Mouse (Mus musculus) kidney, embryonic 14.5 days (tissue): Measurements from ENCODE around the gene Depdc1b. TPM values are rescaled to one million over a fixed set of nuclear protein-coding genes. Genes with fewer than 3 reads are reported as not detected.

Source experiments
- ATAC-seq: fragments of 200-750 bp; cut with Nextera tagmentation; 2 replicates; pipeline ENCODE4 v1.8.0; 2017; ENCODE audit warnings: moderate number of reproducible peaks, mild to moderate bottlenecking, moderate TSS enrichment, moderate library complexity; ENCODE audit not compliant: low FRiP score, low TSS enrichment
- H3K27ac ChIP-seq: fragments of 300-500 bp; sonication (generic); 2 replicates; pipeline ENCODE4 v1.5.1; 2014; ENCODE audit warnings: low read depth, mild to moderate bottlenecking, low read length, moderate library complexity, mixed read lengths
- H3K27me3 ChIP-seq: fragments of 300-500 bp; sonication (generic); 2 replicates; pipeline ENCODE4 v1.6.1; 2014; ENCODE audit warnings: mild to moderate bottlenecking, low read length; ENCODE audit not compliant: control insufficient read depth, insufficient read depth
- H3K36me3 ChIP-seq: fragments of 300-500 bp; sonication (generic); 2 replicates; pipeline ENCODE4 v1.6.1; 2014; ENCODE audit warnings: low read length, mixed read lengths; ENCODE audit not compliant: control insufficient read depth, insufficient read depth
- H3K4me1 ChIP-seq: fragments of 300-500 bp; sonication (generic); 2 replicates; pipeline ENCODE4 v1.6.1; 2014; ENCODE audit warnings: low read length, mixed read lengths; ENCODE audit not compliant: control insufficient read depth, insufficient read depth
- H3K4me2 ChIP-seq: fragments of 300-500 bp; sonication (generic); replicated peaks from 2 replicates; pipeline ENCODE4 v1.6.1; 2014; ENCODE audit warnings: low read depth, mild to moderate bottlenecking, low read length
- H3K4me3 ChIP-seq: fragments of 300-500 bp; sonication (generic); 2 replicates; pipeline ENCODE4 v1.5.1; 2014; ENCODE audit warnings: mild to moderate bottlenecking, low read length
- H3K9ac ChIP-seq: fragments of 300-500 bp; sonication (generic); 2 replicates; pipeline ENCODE4 v1.6.1; 2014; ENCODE audit warnings: low read depth, mild to moderate bottlenecking, low read length, moderate library complexity
- H3K9me3 ChIP-seq: fragments of 300-500 bp; sonication (generic); 2 replicates; pipeline ENCODE4 v1.6.1; 2016; ENCODE audit warnings: low read length; ENCODE audit not compliant: control insufficient read depth
- WGBS: fragments of 180-500 bp; shearing (Covaris S2); extraction: QIAGEN DNeasy Blood & Tissue Kit; methylation state at CpG from one replicate; pipeline ENCODE4 v1.1.7; 2014; 5-methylcytosine and 5-hydroxymethylcytosine counted together
- polyA plus RNA-seq: library from polyadenylated mRNA; unstranded; fragments of >200 nt; fragmentation: Nextera tagmentation; extraction: Ambion mirVana; gene quantifications from 2 replicates; pipeline ENCODE4 v1.2.1, GENCODE M21; 2014

Gene Depdc1b
- polyA plus RNA-seq, 1 experiment from 2014 or later = 14.4 TPM

DNA sequence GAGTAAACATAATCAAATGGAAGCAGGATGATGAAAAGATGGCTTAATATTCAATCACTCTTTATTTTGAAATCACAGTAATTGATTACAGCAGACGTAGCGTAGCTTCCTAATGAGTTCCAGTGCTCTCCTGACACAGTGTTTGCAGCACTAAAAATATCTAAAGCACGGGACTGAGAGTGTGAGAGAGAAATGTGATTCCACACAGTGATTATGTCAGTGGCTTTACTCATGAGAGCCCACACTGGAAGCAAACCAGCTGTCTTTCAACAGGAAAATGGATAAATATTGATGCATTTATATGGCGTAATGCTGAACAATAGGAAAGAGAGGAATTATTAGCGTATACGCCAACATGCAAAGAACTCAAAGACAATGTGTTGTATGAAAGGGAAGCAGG, 37.5 kb upstream of the Depdc1b start:
- H3K27ac ChIP-seq = no peak overlapping the region
- no peak overlapping the region for H3K9ac ChIP-seq
- no peak overlapping the region for H3K4me3 ChIP-seq
- no peaks in the 10 kb centered on the region for H3K4me1 ChIP-seq
- H3K9me3 ChIP-seq = no peaks in the 10 kb centered on the region
- H3K36me3 ChIP-seq = no peaks in the 10 kb centered on the region
- no peaks in the 10 kb centered on the region for H3K27me3 ChIP-seq
- WGBS = 71% methylated on average over 6 of the region's 6 CpGs
- no peak for ATAC-seq
- H3K4me2 ChIP-seq = no peak overlapping the region

DNA sequence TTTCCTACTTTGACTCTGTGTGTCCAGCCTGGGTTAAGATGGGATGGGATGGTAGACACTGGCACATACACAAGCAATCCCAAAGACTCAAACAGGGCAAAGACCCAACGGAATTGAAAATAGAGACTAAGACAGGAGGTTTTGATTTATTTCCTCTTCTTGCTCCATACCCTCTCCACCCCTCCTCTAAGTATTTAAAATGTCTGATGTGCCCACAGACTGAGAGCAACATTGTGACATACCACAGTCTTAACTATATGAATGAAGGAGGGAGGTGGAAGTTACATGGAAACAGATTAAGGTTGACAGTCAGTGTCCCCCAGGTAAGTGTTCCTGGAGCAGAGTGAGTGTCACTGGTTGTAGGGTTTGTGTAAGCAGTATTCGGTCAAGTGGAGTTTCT, 31.8 kb upstream of the Depdc1b start:
- Histone ChIP-seq H3K9me3 (no peaks in the 10 kb centered on the region), H3K4me1 (no peaks in the 10 kb centered on the region), H3K4me3 (no peak overlapping the region), H3K36me3 (no peaks in the 10 kb centered on the region), H3K9ac (no peak overlapping the region), H3K4me2 (no peak overlapping the region), H3K27me3 (no peaks in the 10 kb centered on the region), H3K27ac (no peak overlapping the region)
- no peak for ATAC-seq
- WGBS = 83% methylated on average over 2 of the region's 2 CpGs

DNA sequence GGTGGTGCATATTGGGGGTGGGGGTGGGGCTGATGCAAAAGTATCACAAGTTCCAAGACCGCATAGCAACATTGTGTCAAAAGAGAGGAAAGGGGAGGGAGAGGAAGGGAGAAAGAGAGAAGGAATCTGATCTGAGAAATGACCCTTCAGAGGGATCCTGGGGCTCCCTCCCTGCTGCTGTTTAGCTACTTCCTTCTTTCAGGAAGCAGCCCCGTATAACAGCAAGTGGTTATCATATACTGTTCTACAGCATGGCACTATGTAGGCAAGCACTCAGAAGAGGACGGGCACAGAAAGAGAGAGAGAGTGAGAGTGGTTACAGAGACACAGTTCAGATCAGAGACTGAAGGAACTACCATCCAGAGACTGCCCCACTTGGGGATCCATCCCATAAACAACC, 28.2 kb upstream of the Depdc1b start:
- Histone ChIP-seq H3K27ac (no peak overlapping the region), H3K27me3 (no peaks in the 10 kb centered on the region), H3K4me3 (no peak overlapping the region), H3K9me3 (no peaks in the 10 kb centered on the region), H3K36me3 (no peaks in the 10 kb centered on the region), H3K4me2 (no peak overlapping the region), H3K9ac (no peak overlapping the region), H3K4me1 (no peaks in the 10 kb centered on the region)
- 55% methylated on average over 3 of the region's 3 CpGs for WGBS
- no peak for ATAC-seq

DNA sequence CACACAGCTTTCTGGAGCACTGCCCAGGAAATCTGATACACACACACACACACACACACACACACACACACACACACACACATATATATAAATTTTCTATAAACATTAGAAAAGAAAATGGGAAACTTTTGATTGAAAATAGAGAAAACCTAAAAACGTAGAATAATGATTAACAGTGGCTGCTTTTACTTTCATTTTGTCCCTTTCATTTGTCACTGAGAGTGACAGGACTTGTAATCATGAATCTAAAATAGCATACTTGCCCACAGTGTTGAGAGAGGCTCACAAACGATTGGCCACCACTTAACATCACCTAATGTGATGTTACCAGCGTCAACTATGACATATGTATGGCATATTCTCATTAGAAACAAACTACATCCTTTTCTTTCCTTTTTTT, 26.7 kb upstream of the Depdc1b start:
- no peaks in the 10 kb centered on the region for H3K9me3 ChIP-seq
- H3K4me3 ChIP-seq = no peak overlapping the region
- no peaks in the 10 kb centered on the region for H3K36me3 ChIP-seq
- H3K27me3 ChIP-seq = no peaks in the 10 kb centered on the region
- no peak overlapping the region for H3K27ac ChIP-seq
- no peaks in the 10 kb centered on the region for H3K4me1 ChIP-seq
- WGBS = 86% methylated on average over 3 of the region's 3 CpGs
- no peak overlapping the region for H3K9ac ChIP-seq
- H3K4me2 ChIP-seq = no peak overlapping the region
- no peak for ATAC-seq

DNA sequence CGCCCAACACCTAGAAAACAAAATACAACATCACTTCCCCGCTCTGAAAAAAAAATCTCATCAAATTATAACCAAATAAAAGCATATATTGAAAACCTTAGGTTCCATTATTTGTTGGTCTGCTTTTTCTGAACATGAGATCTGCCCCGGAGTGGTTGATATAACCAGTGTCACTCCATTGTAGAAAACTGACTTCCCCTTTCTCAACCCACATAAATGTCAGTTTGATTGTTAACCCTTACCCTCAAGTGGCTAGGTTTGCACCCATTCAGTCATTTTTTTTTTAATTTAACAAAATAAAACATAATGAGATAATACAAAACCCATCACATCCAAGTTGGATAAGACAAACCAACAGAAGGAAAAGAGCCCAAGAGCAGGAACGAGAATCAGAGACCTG, 25.8 kb upstream of the Depdc1b start:
- no peak overlapping the region for H3K4me3 ChIP-seq
- H3K4me2 ChIP-seq = no peak overlapping the region
- WGBS = 84% methylated on average over 4 of the region's 4 CpGs
- H3K4me1 ChIP-seq = no peaks in the 10 kb centered on the region
- no peaks in the 10 kb centered on the region for H3K27me3 ChIP-seq
- H3K27ac ChIP-seq = no peak overlapping the region
- ATAC-seq = no peak
- H3K9me3 ChIP-seq = no peaks in the 10 kb centered on the region
- H3K36me3 ChIP-seq = no peaks in the 10 kb centered on the region
- no peak overlapping the region for H3K9ac ChIP-seq

DNA sequence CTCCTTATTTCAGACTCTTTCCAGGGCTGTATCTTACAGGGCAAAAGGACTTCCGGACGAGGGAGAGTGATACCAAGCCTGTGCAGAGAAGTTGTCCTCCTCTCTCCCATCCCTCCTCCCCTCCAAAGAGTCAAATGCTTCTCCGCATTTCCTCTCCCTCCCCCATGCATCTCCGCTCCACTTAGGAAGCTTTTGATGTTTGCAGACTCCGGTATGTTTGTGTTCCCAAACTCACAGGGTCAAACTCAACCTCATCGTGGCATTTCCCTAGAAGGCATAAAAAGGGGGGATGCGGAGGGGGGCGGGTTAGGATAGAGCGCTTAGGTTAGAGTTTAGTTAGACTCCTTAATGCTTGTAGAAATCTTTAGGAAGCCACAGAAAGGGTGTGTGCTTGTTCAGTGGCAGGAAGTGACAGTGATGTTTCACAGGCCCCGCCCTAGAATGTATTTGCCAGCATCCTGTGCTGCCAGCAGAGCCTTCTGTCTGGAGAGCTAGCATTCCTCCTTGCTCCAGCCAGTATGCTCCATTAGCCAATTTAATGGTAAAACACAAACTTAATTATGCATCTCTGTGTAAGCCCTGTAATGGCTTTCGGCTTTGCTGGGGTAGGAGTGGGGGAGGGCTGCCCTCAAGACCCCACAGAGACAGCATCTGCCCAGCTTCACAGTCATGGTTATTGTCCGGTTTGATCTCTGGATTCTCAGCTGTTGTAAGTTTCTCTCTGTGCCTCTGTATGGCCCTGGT, 18.6 kb upstream of the Depdc1b start:
- 6% methylated on average over 12 of the region's 12 CpGs for WGBS
- Histone ChIP-seq H3K4me2 (peak overlapping the region; percentile 52), H3K36me3 (no peaks in the 10 kb centered on the region), H3K4me3 (peak overlapping the region; percentile 36), H3K4me1 (0 out of 2 replicates have a peak, but pooled peaks cover 3% of the 10 kb centered on the region), H3K9me3 (no peaks in the 10 kb centered on the region), H3K27ac (peak overlapping the region; percentile 55; the same call in 1 of the 2 replicates), H3K27me3 (no peaks in the 10 kb centered on the region), H3K9ac (peak overlapping the region; percentile 47; the same call in 1 of the 2 replicates)
- peak; percentile 82 for ATAC-seq

DNA sequence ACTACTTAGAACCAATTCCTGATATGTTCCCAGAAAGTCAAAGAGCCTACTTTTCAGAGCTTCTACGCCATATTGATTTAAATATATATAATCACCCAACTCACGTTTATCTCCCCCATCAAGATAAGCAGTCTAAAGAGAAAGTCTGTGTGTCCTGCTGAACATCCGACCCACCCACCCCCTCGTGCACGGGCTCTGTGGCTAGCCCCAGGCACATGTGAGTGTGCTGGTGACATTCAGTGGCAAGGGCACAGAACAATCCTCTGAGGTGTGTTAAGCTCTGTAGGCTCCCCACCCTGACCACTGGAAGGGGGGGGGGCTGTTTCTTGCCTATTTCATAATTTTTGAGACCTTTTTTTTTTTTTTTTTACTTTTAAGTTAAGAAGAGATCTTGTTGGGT, 17.9 kb upstream of the Depdc1b start:
- WGBS = 70% methylated on average over 5 of the region's 5 CpGs
- ATAC-seq = no peak
- Histone ChIP-seq H3K27ac (no peak overlapping the region), H3K36me3 (no peaks in the 10 kb centered on the region), H3K4me1 (0 out of 2 replicates have a peak, but pooled peaks cover 3% of the 10 kb centered on the region), H3K9ac (no peak overlapping the region), H3K9me3 (no peaks in the 10 kb centered on the region), H3K4me2 (no peak overlapping the region), H3K4me3 (no peak overlapping the region), H3K27me3 (no peaks in the 10 kb centered on the region)

DNA sequence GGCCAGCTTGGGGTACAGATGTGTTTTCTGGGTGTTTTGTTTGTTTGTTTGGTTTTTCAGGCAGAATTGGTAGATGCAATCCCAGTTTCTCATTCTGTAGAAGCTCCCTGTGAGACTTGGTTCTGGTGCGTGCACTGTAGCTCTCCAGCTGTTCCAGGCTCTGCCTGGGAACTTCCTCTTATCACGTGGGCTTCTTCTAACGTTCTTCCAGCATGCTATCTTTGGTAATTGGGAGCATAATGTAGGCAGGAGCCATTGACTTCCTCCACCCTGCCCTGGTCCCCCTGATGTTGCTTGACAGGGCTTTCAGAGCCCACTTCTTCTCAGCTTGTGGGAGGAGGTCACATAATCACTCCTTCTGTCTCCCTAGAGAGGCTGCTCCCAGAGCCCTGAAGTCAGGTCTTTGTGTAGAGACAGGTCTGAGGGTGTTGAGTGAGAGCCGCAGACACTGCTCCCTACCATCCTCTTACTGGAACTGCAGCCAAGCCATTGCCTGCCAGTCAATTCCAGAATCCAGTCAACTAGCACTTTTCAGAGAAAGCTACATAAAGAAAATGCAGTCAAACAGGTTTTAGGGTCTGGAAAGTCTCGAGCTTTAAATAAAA, 15.7 kb upstream of the Depdc1b start:
- H3K9me3 ChIP-seq = no peaks in the 10 kb centered on the region
- ATAC-seq = peak; percentile 63; the same call in 1 of the 2 replicates
- H3K36me3 ChIP-seq = no peaks in the 10 kb centered on the region
- 0 out of 2 replicates have a peak, but pooled peaks cover 3% of the 10 kb centered on the region for H3K4me1 ChIP-seq
- no peak overlapping the region for H3K4me3 ChIP-seq
- H3K27me3 ChIP-seq = no peaks in the 10 kb centered on the region
- H3K27ac ChIP-seq = no peak overlapping the region
- H3K9ac ChIP-seq = no peak overlapping the region
- no peak overlapping the region for H3K4me2 ChIP-seq
- WGBS = 17% methylated on average over 5 of the region's 5 CpGs

DNA sequence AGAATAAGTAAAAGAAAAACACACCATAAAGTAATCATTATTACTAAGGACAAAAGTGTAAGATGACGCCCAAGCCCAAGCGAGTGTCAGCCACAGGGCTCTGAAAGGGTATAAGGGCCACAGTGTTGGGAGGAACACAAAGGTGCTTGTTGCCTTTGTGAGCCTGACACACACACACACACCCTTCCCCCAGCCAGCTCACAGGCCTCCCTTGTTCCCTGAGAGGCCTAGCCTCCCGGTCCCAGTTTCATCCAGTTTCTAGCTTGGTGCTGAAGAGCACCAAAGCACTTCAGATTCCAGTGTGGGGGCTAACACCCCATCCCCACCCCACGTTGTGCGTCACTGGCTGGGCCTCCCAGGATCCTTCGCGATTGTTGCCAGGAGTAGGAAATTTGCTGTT, 14.7 kb upstream of the Depdc1b start:
- ATAC-seq = no peak
- no peak overlapping the region for H3K4me2 ChIP-seq

More for the DNA sequence above, 14.7 kb upstream of the Depdc1b start:
- Histone ChIP-seq H3K27me3 (no peaks in the 10 kb centered on the region), H3K9me3 (no peaks in the 10 kb centered on the region), H3K36me3 (no peaks in the 10 kb centered on the region), H3K4me1 (0 out of 2 replicates have a peak, but pooled peaks cover 3% of the 10 kb centered on the region), H3K4me3 (no peak overlapping the region), H3K9ac (no peak overlapping the region), H3K27ac (no peak overlapping the region)
- 36% methylated on average over 7 of the region's 7 CpGs for WGBS
